Mouse (Mus musculus) forebrain, embryonic 10.5 days (tissue): ENCODE data around the gene Tfdp1. TPM values are rescaled to one million over a fixed set of nuclear protein-coding genes. Genes with fewer than 3 reads are reported as not detected.

ENCODE experiments used
- DNase-seq: peaks from one replicate; pipeline ENCODE4 v3.0.0-alpha.2; 2017; ENCODE audit warnings: low spot score; ENCODE audit errors: extremely low spot score
- H3K27ac ChIP-seq: fragments of 300-500 bp; sonication (generic); 2 replicates; pipeline ENCODE4 v1.5.1; 2016; ENCODE audit warnings: mild to moderate bottlenecking
- H3K27me3 ChIP-seq: fragments of 300-500 bp; sonication (generic); 2 replicates; pipeline ENCODE4 v1.6.1; 2016; ENCODE audit warnings: mild to moderate bottlenecking; ENCODE audit not compliant: poor library complexity, severe bottlenecking
- H3K36me3 ChIP-seq: fragments of 300-500 bp; sonication (generic); replicated peaks from 2 replicates; pipeline ENCODE4 v1.6.1; 2016; ENCODE audit warnings: mild to moderate bottlenecking, moderate library complexity
- H3K4me1 ChIP-seq: fragments of 300-500 bp; sonication (generic); 2 replicates; pipeline ENCODE4 v1.6.1; 2016
- H3K4me3 ChIP-seq: fragments of 300-500 bp; sonication (generic); 2 replicates; pipeline ENCODE4 v1.5.1; 2016; ENCODE audit warnings: mild to moderate bottlenecking, moderate library complexity
- H3K9me3 ChIP-seq: fragments of 300-500 bp; sonication (generic); 2 replicates; pipeline ENCODE4 v1.6.1; 2016; ENCODE audit warnings: mild to moderate bottlenecking, moderate library complexity
- WGBS: fragments of 180-500 bp; shearing (Covaris S2); methylation state at CpG from one replicate; pipeline ENCODE4 v1.1.7; 2016; 5-methylcytosine and 5-hydroxymethylcytosine counted together
- polyA plus RNA-seq: library from polyadenylated mRNA; unstranded; fragments of >200 nt; fragmentation: Nextera tagmentation; extraction: Ambion mirVana; gene quantifications from 2 replicates; pipeline ENCODE4 v1.2.1, GENCODE M21; 2016

The Tfdp1 gene
- polyA plus RNA-seq, 1 experiment from 2014 or later = 208 TPM

GRCm38 (mm10) chr8:13356681-13357080, 18.1 kb downstream of the Tfdp1 start:
- Histone ChIP-seq H3K27me3 (no peaks in the 10 kb centered on the region), H3K27ac (no peak overlapping the region), H3K36me3 (peaks cover 100% of the 10 kb centered on the region), H3K4me1 (no peaks in the 10 kb centered on the region), H3K4me3 (no peak overlapping the region), H3K9me3 (peaks cover 12% of the 10 kb centered on the region)
- no peak for DNase-seq
- WGBS = 89% methylated on average over 10 of the region's 10 CpGs

GRCm38 (mm10) chr8:13360213-13360612, 21.7 kb downstream of the Tfdp1 start:
- H3K9me3 ChIP-seq = peaks cover 16% of the 10 kb centered on the region
- no peak for DNase-seq
- H3K27ac ChIP-seq = no peak overlapping the region
- no peaks in the 10 kb centered on the region for H3K27me3 ChIP-seq
- peaks cover 100% of the 10 kb centered on the region for H3K36me3 ChIP-seq
- WGBS = 95% methylated on average over 7 of the region's 7 CpGs
- no peaks in the 10 kb centered on the region for H3K4me1 ChIP-seq
- no peak overlapping the region for H3K4me3 ChIP-seq

GRCm38 (mm10) chr8:13361865-13362264, 23.3 kb downstream of the Tfdp1 start:
- Histone ChIP-seq H3K9me3 (peaks cover 16% of the 10 kb centered on the region), H3K4me1 (no peaks in the 10 kb centered on the region), H3K27ac (no peak overlapping the region), H3K36me3 (peaks cover 100% of the 10 kb centered on the region), H3K27me3 (no peaks in the 10 kb centered on the region), H3K4me3 (no peak overlapping the region)
- 93% methylated on average over 6 of the region's 6 CpGs for WGBS
- no peak for DNase-seq

- Histone ChIP-seq H3K27me3 (no peaks in the 10 kb centered on the region), H3K4me1 (no peaks in the 10 kb centered on the region), H3K4me3 (no peak overlapping the region), H3K36me3 (peaks cover 98% of the 10 kb centered on the region), H3K27ac (no peak overlapping the region), H3K9me3 (no peaks in the 10 kb centered on the region)
- WGBS = 95% methylated on average over 8 of the region's 8 CpGs
- no peak for DNase-seq
Measured at GRCm38 (mm10) chr8:13373151-13373662, 34.7 kb downstream of the Tfdp1 start.

- H3K4me1 ChIP-seq = no peaks in the 10 kb centered on the region
- 90% methylated on average over 7 of the region's 7 CpGs for WGBS
- H3K4me3 ChIP-seq = no peak overlapping the region
- no peak overlapping the region for H3K27ac ChIP-seq
- peaks cover 52% of the 10 kb centered on the region for H3K36me3 ChIP-seq
- no peak for DNase-seq
- no peaks in the 10 kb centered on the region for H3K27me3 ChIP-seq
- no peaks in the 10 kb centered on the region for H3K9me3 ChIP-seq
Measured at GRCm38 (mm10) chr8:13381630-13382029, 43.1 kb downstream of the Tfdp1 start.

GRCm38 (mm10) chr8:13382536-13382935, 44.0 kb downstream of the Tfdp1 start:
- 91% methylated on average over 3 of the region's 3 CpGs for WGBS
- no peaks in the 10 kb centered on the region for H3K27me3 ChIP-seq
- H3K9me3 ChIP-seq = no peaks in the 10 kb centered on the region
- no peaks in the 10 kb centered on the region for H3K4me1 ChIP-seq
- peaks cover 43% of the 10 kb centered on the region for H3K36me3 ChIP-seq
- no peak for DNase-seq
- H3K27ac ChIP-seq = no peak overlapping the region
- H3K4me3 ChIP-seq = no peak overlapping the region

GRCm38 (mm10) chr8:13382999-13383398, 44.4 kb downstream of the Tfdp1 start:
- Histone ChIP-seq H3K36me3 (peaks cover 40% of the 10 kb centered on the region), H3K27ac (no peak overlapping the region), H3K4me1 (no peaks in the 10 kb centered on the region), H3K9me3 (no peaks in the 10 kb centered on the region), H3K27me3 (no peaks in the 10 kb centered on the region), H3K4me3 (no peak overlapping the region)
- 95% methylated on average over 4 of the region's 4 CpGs for WGBS
- DNase-seq = no peak

- Histone ChIP-seq H3K9me3 (no peaks in the 10 kb centered on the region), H3K4me1 (no peaks in the 10 kb centered on the region)
- 85% methylated on average over 13 of the region's 13 CpGs for WGBS
Measured at GRCm38 (mm10) chr8:13386366-13386765, 47.8 kb downstream of the Tfdp1 start.

GRCm38 (mm10) chr8:13387728-13388127, 49.2 kb downstream of the Tfdp1 start:
- Histone ChIP-seq H3K4me1 (no peaks in the 10 kb centered on the region), H3K36me3 (no peaks in the 10 kb centered on the region), H3K27me3 (no peaks in the 10 kb centered on the region), H3K9me3 (no peaks in the 10 kb centered on the region), H3K4me3 (no peak overlapping the region), H3K27ac (no peak overlapping the region)
- DNase-seq = no peak
- 87% methylated on average over 8 of the region's 8 CpGs for WGBS

More at GRCm38 (mm10) chr8:13386366-13386765, 47.8 kb downstream of the Tfdp1 start:
- no peak for DNase-seq
- no peak overlapping the region for H3K27ac ChIP-seq
- H3K36me3 ChIP-seq = peaks cover 8% of the 10 kb centered on the region
- no peak overlapping the region for H3K4me3 ChIP-seq
- no peaks in the 10 kb centered on the region for H3K27me3 ChIP-seq

- H3K4me1 ChIP-seq = no peaks in the 10 kb centered on the region
- DNase-seq = no peak
- WGBS = 87% methylated on average over 2 of the region's 2 CpGs
- H3K27me3 ChIP-seq = no peaks in the 10 kb centered on the region
- H3K27ac ChIP-seq = no peak overlapping the region
- H3K4me3 ChIP-seq = no peak overlapping the region
- H3K36me3 ChIP-seq = no peaks in the 10 kb centered on the region
- no peaks in the 10 kb centered on the region for H3K9me3 ChIP-seq
Measured at GRCm38 (mm10) chr8:13388744-13389143, 50.2 kb downstream of the Tfdp1 start.

GRCm38 (mm10) chr8:13393869-13394268, 55.3 kb downstream of the Tfdp1 start:
- WGBS = 90% methylated on average over 7 of the region's 7 CpGs

GRCm38 (mm10) chr8:13396725-13397124, 58.2 kb downstream of the Tfdp1 start, which contains the start of gene Atp4b:
Atp4b (minus strand) TSS chr8:13396825.
- no peaks in the 10 kb centered on the region for H3K9me3 ChIP-seq
- 87% methylated on average over 5 of the region's 5 CpGs for WGBS
- DNase-seq = no peak

More at GRCm38 (mm10) chr8:13393869-13394268, 55.3 kb downstream of the Tfdp1 start:
- no peak for DNase-seq
- H3K4me1 ChIP-seq = no peaks in the 10 kb centered on the region
- no peak overlapping the region for H3K4me3 ChIP-seq
- H3K27ac ChIP-seq = no peak overlapping the region
- no peaks in the 10 kb centered on the region for H3K27me3 ChIP-seq
- H3K9me3 ChIP-seq = no peaks in the 10 kb centered on the region
- no peaks in the 10 kb centered on the region for H3K36me3 ChIP-seq

GRCm38 (mm10) chr8:13403517-13403916, 65.0 kb downstream of the Tfdp1 start:
- no peak overlapping the region for H3K27ac ChIP-seq
- no peak for DNase-seq
- no peaks in the 10 kb centered on the region for H3K27me3 ChIP-seq
- WGBS = 83% methylated on average over 6 of the region's 6 CpGs
- no peak overlapping the region for H3K4me3 ChIP-seq
- no peaks in the 10 kb centered on the region for H3K36me3 ChIP-seq
- H3K4me1 ChIP-seq = no peaks in the 10 kb centered on the region
- H3K9me3 ChIP-seq = no peaks in the 10 kb centered on the region

More at GRCm38 (mm10) chr8:13396725-13397124, 58.2 kb downstream of the Tfdp1 start, which contains the start of gene Atp4b:
- Histone ChIP-seq H3K27ac (no peak within 1 kb of the TSS), H3K4me1 (no peaks in the 10 kb centered on the region), H3K36me3 (no peaks in the 10 kb centered on the region), H3K4me3 (no peak within 1 kb of the TSS), H3K27me3 (no peaks in the 10 kb centered on the region)
